Mouse (Mus musculus) heart, embryonic 15.5 days (tissue): ENCODE measurements at regions not wholly inside any gene's neighbourhood (a gene's known extent, or its start where the extent isn't known, plus 50 kb on each side); places are given as distances from the start of the nearest gene placed in this dataset.

Experiments
- ATAC-seq: fragments of 200-750 bp; cut with Nextera tagmentation; replicated peaks from 2 replicates; pipeline ENCODE4 v1.8.0; 2017; ENCODE audit warnings: low read depth, moderate TSS enrichment; ENCODE audit not compliant: insufficient number of reproducible peaks, insufficient read depth, low FRiP score
- H3K27ac ChIP-seq: fragments of 300-500 bp; sonication (generic); 2 replicates; pipeline ENCODE4 v1.5.1; 2015; ENCODE audit warnings: mild to moderate bottlenecking, inconsistent platforms
- H3K27me3 ChIP-seq: fragments of 300-500 bp; sonication (generic); 2 replicates; pipeline ENCODE4 v1.6.1; 2015; ENCODE audit warnings: inconsistent platforms
- H3K36me3 ChIP-seq: fragments of 300-500 bp; sonication (generic); 2 replicates; pipeline ENCODE4 v1.6.1; 2015; ENCODE audit warnings: mild to moderate bottlenecking, inconsistent platforms
- H3K4me1 ChIP-seq: fragments of 300-500 bp; sonication (generic); replicated peaks from 2 replicates; pipeline ENCODE4 v1.6.1; 2015; ENCODE audit warnings: inconsistent platforms
- H3K4me2 ChIP-seq: fragments of 300-500 bp; sonication (generic); 2 replicates; pipeline ENCODE4 v1.6.1; 2015; ENCODE audit warnings: inconsistent platforms, mild to moderate bottlenecking, moderate library complexity
- H3K4me3 ChIP-seq: fragments of 300-500 bp; sonication (generic); 2 replicates; pipeline ENCODE4 v1.5.1; 2015; ENCODE audit warnings: mild to moderate bottlenecking, inconsistent platforms
- H3K9ac ChIP-seq: fragments of 300-500 bp; sonication (generic); 2 replicates; pipeline ENCODE4 v1.6.1; 2015; ENCODE audit warnings: mild to moderate bottlenecking, inconsistent platforms
- H3K9me3 ChIP-seq: fragments of 300-500 bp; sonication (generic); replicated peaks from 2 replicates; pipeline ENCODE4 v1.6.1; 2016; ENCODE audit warnings: inconsistent platforms
- WGBS: fragments of 180-500 bp; shearing (Covaris S2); methylation state at CpG from one replicate; pipeline ENCODE4 v1.1.7; 2015; ENCODE audit warnings: mixed read lengths; 5-methylcytosine and 5-hydroxymethylcytosine counted together

GRCm38 (mm10) chr9:12492890-12493618 is 752.6 kb downstream of the Jrkl start:
- Histone ChIP-seq H3K27ac (no peak overlapping the region), H3K4me2 (no peak overlapping the region), H3K9ac (no peak overlapping the region), H3K4me1 (no peaks in the 10 kb centered on the region), H3K4me3 (no peak overlapping the region), H3K36me3 (no peaks in the 10 kb centered on the region), H3K27me3 (no peaks in the 10 kb centered on the region), H3K9me3 (no peaks in the 10 kb centered on the region)
- 73% methylated on average over 5 of the region's 5 CpGs for WGBS
- ATAC-seq = no peak

GRCm38 (mm10) chr9:12457810-12458209 is 787.8 kb downstream of the Jrkl start:
- H3K4me3 ChIP-seq = no peak overlapping the region
- H3K36me3 ChIP-seq = no peaks in the 10 kb centered on the region
- no peak overlapping the region for H3K4me2 ChIP-seq
- H3K27ac ChIP-seq = no peak overlapping the region
- no peaks in the 10 kb centered on the region for H3K27me3 ChIP-seq
- ATAC-seq = no peak
- WGBS = 59% methylated on average over 2 of the region's 2 CpGs
- no peaks in the 10 kb centered on the region for H3K9me3 ChIP-seq
- H3K9ac ChIP-seq = no peak overlapping the region
- H3K4me1 ChIP-seq = no peaks in the 10 kb centered on the region

- H3K36me3 ChIP-seq = no peaks in the 10 kb centered on the region
- H3K9ac ChIP-seq = no peak overlapping the region
- no peaks in the 10 kb centered on the region for H3K4me1 ChIP-seq
- no peak overlapping the region for H3K27ac ChIP-seq
- no peak overlapping the region for H3K4me3 ChIP-seq
- H3K4me2 ChIP-seq = no peak overlapping the region
- H3K27me3 ChIP-seq = no peaks in the 10 kb centered on the region
- no peaks in the 10 kb centered on the region for H3K9me3 ChIP-seq
- no peak for ATAC-seq
These were observed 788.9 kb downstream of the Jrkl start for GRCm38 (mm10) chr9:12456695-12457094.

DNA sequence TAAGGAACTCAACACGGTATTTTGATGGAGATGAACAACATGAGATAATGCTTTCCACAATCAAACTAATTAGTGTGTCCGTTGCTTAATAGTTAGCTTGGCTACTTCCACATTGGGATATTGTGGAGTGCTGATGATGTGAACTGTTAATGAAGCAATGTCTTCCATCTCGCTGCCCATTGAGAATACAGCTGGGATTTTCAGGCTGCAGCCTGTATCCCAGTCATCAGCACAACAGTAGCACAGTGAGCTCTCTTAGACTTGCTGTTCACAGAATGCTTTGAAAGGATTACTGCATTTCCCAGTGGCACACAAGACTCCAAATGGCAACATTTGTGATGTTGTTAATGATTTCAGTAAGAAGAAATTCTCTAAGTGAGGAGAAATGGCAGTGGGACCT is 811.5 kb downstream of the Jrkl start:
- no peaks in the 10 kb centered on the region for H3K9me3 ChIP-seq
- WGBS = 74% methylated on average over 3 of the region's 3 CpGs
- no peak for ATAC-seq
- H3K4me1 ChIP-seq = no peaks in the 10 kb centered on the region
- H3K9ac ChIP-seq = no peak overlapping the region
- H3K36me3 ChIP-seq = no peaks in the 10 kb centered on the region
- no peak overlapping the region for H3K27ac ChIP-seq
- no peak overlapping the region for H3K4me3 ChIP-seq
- H3K4me2 ChIP-seq = no peak overlapping the region
- H3K27me3 ChIP-seq = no peaks in the 10 kb centered on the region

GRCm38 (mm10) chr9:12421906-12422305 is 823.7 kb downstream of the Jrkl start:
- no peaks in the 10 kb centered on the region for H3K4me1 ChIP-seq
- 79% methylated on average over 1 of the region's 1 CpGs for WGBS

GRCm38 (mm10) chr9:12408500-12408899 is 837.1 kb downstream of the Jrkl start:
- no peaks in the 10 kb centered on the region for H3K27me3 ChIP-seq
- H3K27ac ChIP-seq = no peak overlapping the region
- H3K9me3 ChIP-seq = no peaks in the 10 kb centered on the region
- no peak overlapping the region for H3K9ac ChIP-seq
- H3K4me2 ChIP-seq = no peak overlapping the region
- no peak for ATAC-seq
- no peaks in the 10 kb centered on the region for H3K36me3 ChIP-seq
- H3K4me1 ChIP-seq = no peaks in the 10 kb centered on the region
- 79% methylated on average over 2 of the region's 2 CpGs for WGBS
- H3K4me3 ChIP-seq = no peak overlapping the region

More at GRCm38 (mm10) chr9:12421906-12422305, 823.7 kb downstream of the Jrkl start:
- no peaks in the 10 kb centered on the region for H3K36me3 ChIP-seq
- no peak for ATAC-seq
- no peaks in the 10 kb centered on the region for H3K9me3 ChIP-seq
- no peaks in the 10 kb centered on the region for H3K27me3 ChIP-seq
- H3K27ac ChIP-seq = no peak overlapping the region
- H3K4me3 ChIP-seq = no peak overlapping the region
- H3K4me2 ChIP-seq = no peak overlapping the region
- no peak overlapping the region for H3K9ac ChIP-seq

DNA sequence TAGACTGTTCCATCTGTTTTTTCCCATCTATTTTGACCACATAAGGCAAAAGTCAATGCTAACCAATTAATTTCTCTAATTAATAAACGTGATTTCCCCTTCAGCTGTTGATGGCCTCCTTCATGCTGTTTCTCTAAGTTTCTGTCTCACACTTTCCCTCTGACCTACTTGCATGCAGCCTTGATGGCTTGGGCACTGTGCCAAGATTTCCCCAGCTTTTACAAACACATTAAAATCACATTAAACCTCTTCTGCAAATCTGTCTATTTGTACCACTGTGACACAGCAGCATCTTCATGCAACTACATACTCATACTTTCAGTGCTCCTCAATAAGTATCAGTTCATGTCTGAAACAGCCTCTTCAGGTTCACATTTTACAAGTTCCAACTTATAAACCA is 841.4 kb downstream of the Jrkl start:
- 45% methylated on average over 1 of the region's 1 CpGs for WGBS

DNA sequence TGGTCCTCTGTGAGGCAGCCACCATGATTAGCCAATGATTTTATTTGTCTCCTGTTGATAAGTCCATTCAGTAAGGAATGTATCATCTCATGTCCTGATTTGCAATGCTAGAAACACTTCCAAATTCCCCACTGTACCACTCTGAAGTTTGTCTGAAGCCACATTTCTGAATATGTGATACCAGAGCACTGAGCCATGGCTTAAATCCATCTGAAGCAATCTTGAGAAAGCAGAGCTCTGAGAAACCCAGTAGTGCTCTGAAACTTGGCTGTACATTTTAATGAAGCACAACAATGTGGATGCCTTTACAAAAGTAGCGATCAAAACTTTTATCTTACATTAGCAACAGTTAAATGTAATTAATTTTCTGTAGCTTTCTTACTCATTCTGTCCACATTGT is 850.0 kb downstream of the Jrkl start:
- H3K4me3 ChIP-seq = no peak overlapping the region
- ATAC-seq = no peak
- H3K9me3 ChIP-seq = no peaks in the 10 kb centered on the region
- H3K4me2 ChIP-seq = no peak overlapping the region
- 76% methylated on average over 1 of the region's 1 CpGs for WGBS
- H3K4me1 ChIP-seq = no peaks in the 10 kb centered on the region
- no peak overlapping the region for H3K27ac ChIP-seq
- no peak overlapping the region for H3K9ac ChIP-seq
- H3K27me3 ChIP-seq = no peaks in the 10 kb centered on the region
- H3K36me3 ChIP-seq = no peaks in the 10 kb centered on the region

More for the DNA sequence above, 841.4 kb downstream of the Jrkl start:
- Histone ChIP-seq H3K4me3 (no peak overlapping the region), H3K27ac (no peak overlapping the region), H3K4me1 (no peaks in the 10 kb centered on the region), H3K27me3 (no peaks in the 10 kb centered on the region), H3K36me3 (no peaks in the 10 kb centered on the region), H3K4me2 (no peak overlapping the region), H3K9ac (no peak overlapping the region), H3K9me3 (no peaks in the 10 kb centered on the region)
- ATAC-seq = no peak

- WGBS = 9% methylated on average over 4 of the region's 4 CpGs
- Histone ChIP-seq H3K36me3 (no peaks in the 10 kb centered on the region), H3K4me1 (no peaks in the 10 kb centered on the region; the same call in 1 of the 2 replicates), H3K4me3 (no peak overlapping the region), H3K9me3 (no peaks in the 10 kb centered on the region), H3K27ac (peak overlapping the region; percentile 47; the same call in 1 of the 2 replicates), H3K9ac (no peak overlapping the region), H3K27me3 (no peaks in the 10 kb centered on the region), H3K4me2 (peak overlapping the region; percentile 20; the same call in 1 of the 2 replicates)
- no peak for ATAC-seq
These were observed 864.6 kb downstream of the Jrkl start for GRCm38 (mm10) chr9:12380732-12381645.

DNA sequence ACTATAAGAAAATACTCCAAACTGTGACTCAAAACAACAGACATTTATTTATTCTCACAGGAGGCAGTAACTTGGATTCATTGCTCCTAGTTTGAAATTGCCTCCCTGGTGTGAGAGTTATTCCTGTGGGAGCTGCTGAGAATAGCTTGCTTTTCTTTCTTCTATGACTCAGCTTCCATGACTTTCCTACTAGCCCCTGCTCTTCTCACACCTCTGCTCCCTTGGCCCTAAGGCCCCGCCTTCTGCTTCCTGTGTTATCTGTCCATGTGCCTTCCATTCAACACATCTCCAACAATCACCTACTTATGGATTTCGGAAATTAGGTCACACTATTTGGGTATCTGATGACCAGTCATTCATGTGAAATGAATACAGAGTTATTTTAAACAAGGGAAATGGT is 865.6 kb downstream of the Jrkl start:
- 35% methylated on average over 2 of the region's 2 CpGs for WGBS
- H3K27me3 ChIP-seq = no peaks in the 10 kb centered on the region
- no peaks in the 10 kb centered on the region for H3K36me3 ChIP-seq
- no peaks in the 10 kb centered on the region for H3K9me3 ChIP-seq
- no peak overlapping the region for H3K27ac ChIP-seq
- H3K9ac ChIP-seq = no peak overlapping the region
- ATAC-seq = no peak; the same call in 1 of the 2 replicates
- no peak overlapping the region for H3K4me2 ChIP-seq
- no peaks in the 10 kb centered on the region; the same call in 1 of the 2 replicates for H3K4me1 ChIP-seq
- H3K4me3 ChIP-seq = no peak overlapping the region

DNA sequence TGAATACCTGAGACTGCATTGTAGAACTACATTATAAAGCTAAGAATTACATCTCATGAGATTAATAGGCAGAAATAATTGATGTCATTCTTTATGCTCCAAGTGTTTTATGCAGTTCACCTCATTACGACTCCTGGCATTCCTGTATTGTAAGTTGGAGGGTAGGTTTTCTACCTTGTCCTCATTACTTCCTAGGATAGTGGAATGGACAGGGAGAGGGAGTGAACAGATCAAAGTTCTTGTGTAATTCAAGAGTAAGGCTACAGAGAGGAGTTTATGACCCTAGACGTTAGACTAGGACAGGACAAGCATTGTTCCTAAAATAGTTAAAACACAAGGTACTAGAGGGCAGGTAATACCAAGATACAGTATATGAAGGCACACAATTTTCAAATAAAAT is 901.3 kb downstream of the Jrkl start:
- Histone ChIP-seq H3K27me3 (no peaks in the 10 kb centered on the region), H3K9ac (no peak overlapping the region), H3K36me3 (no peaks in the 10 kb centered on the region), H3K27ac (no peak overlapping the region), H3K4me2 (no peak overlapping the region), H3K9me3 (no peaks in the 10 kb centered on the region), H3K4me1 (no peaks in the 10 kb centered on the region), H3K4me3 (no peak overlapping the region)
- no peak for ATAC-seq
- WGBS = 58% methylated on average over 2 of the region's 2 CpGs
